Mouse (Mus musculus): ENCODE data around the gene Ppp1r9b. TPM values are rescaled to one million over a fixed set of nuclear protein-coding genes. Genes with fewer than 3 reads are reported as not detected.
A peak's percentile ranks its signal among the peaks of the same experiment; 100 is the strongest.
"Not testable (repeated sequence)": the region's sequence is repeated elsewhere in the genome, so short reads cannot be mapped to it uniquely, and the experiment has no call there.

Ppp1r9b gene
- total RNA-seq (2021) = 101 and 109 TPM in 2 replicates
- long read RNA-seq, experiment 1, full-length matches to known transcripts = 20 of 37 reads
- long read RNA-seq, experiment 1, partial matches to known transcripts = 13 of 37 reads
- long read RNA-seq, experiment 1, other reads (novel, unspliced or antisense) = 4 of 37 reads
- long read RNA-seq, experiment 2, full-length matches to known transcripts = 22 of 31 reads
- long read RNA-seq, experiment 2, partial matches to known transcripts = 2 of 31 reads
- long read RNA-seq, experiment 2, other reads (novel, unspliced or antisense) = 7 of 31 reads

GRCm38 (mm10) chr11:94990749-94991577, at the start of gene Ppp1r9b:
Ppp1r9b (plus strand) TSS chr11:94991035.
- DNase-seq = peak; percentile 97

GRCm38 (mm10) chr11:94941121-94941520, 49.7 kb upstream of the Ppp1r9b start:
- DNase-seq = no peak

GRCm38 (mm10) chr11:94941776-94942175, 49.1 kb upstream of the Ppp1r9b start:
- no peak for DNase-seq

- DNase-seq = peak; percentile 64
Measured at GRCm38 (mm10) chr11:94942282-94943023, 48.4 kb upstream of the Ppp1r9b start.

- DNase-seq = no peak
Measured at GRCm38 (mm10) chr11:94943054-94943453, 47.8 kb upstream of the Ppp1r9b start.

GRCm38 (mm10) chr11:94944295-94944694, 46.5 kb upstream of the Ppp1r9b start:
- DNase-seq = no peak

GRCm38 (mm10) chr11:94945236-94945635, 45.6 kb upstream of the Ppp1r9b start:
- no peak for DNase-seq

GRCm38 (mm10) chr11:94952169-94952568, 38.7 kb upstream of the Ppp1r9b start:
- no peak for DNase-seq

GRCm38 (mm10) chr11:94955103-94955502, 35.7 kb upstream of the Ppp1r9b start:
- DNase-seq = no peak

- no peak for DNase-seq
Measured at GRCm38 (mm10) chr11:94957693-94958064, 33.2 kb upstream of the Ppp1r9b start.

GRCm38 (mm10) chr11:94958065-94958858, 32.6 kb upstream of the Ppp1r9b start:
- peak; percentile 84 for DNase-seq

- no peak for DNase-seq
Measured at GRCm38 (mm10) chr11:94962534-94963101, 28.2 kb upstream of the Ppp1r9b start.

GRCm38 (mm10) chr11:94967419-94967818, 23.4 kb upstream of the Ppp1r9b start, which contains the start of gene Hils1:
Hils1 (plus strand) TSS chr11:94967593.
- DNase-seq = no peak

- peak; percentile 44 for DNase-seq
Measured at GRCm38 (mm10) chr11:94968187-94968586, 22.6 kb upstream of the Ppp1r9b start.

GRCm38 (mm10) chr11:94969709-94970108, 21.1 kb upstream of the Ppp1r9b start:
- not testable (repeated sequence) for DNase-seq

- DNase-seq = peak; percentile 80
Measured at GRCm38 (mm10) chr11:94970210-94970943, 20.5 kb upstream of the Ppp1r9b start.

GRCm38 (mm10) chr11:94971895-94972615, 18.8 kb upstream of the Ppp1r9b start:
- DNase-seq = no peak

GRCm38 (mm10) chr11:94972887-94973286, 17.9 kb upstream of the Ppp1r9b start:
- no peak for DNase-seq

- DNase-seq = no peak
Measured at GRCm38 (mm10) chr11:94973313-94973712, 17.5 kb upstream of the Ppp1r9b start.

- peak; percentile 31 for DNase-seq
Measured at GRCm38 (mm10) chr11:94974951-94975350, 15.9 kb upstream of the Ppp1r9b start.
